Mouse (Mus musculus): ENCODE results near the gene T. TPM values are rescaled to one million over a fixed set of nuclear protein-coding genes. Genes with fewer than 3 reads are reported as not detected.

The T gene
- total RNA-seq, 2 experiments from 2014 or later, result not detected

- DNase-seq (ENCODE audit: low spot score in 2 of 2), result no peak
Observed at GRCm38 (mm10) chr17:8432179-8432800, 1.9 kb upstream of the T start.

GRCm38 (mm10) chr17:8433121-8433977, 874 bp upstream of the T start:
- no peak for DNase-seq (ENCODE audit: low spot score in 2 of 2)

GRCm38 (mm10) chr17:8436184-8436583, 2.0 kb downstream of the T start:
- no peak for DNase-seq (ENCODE audit: low spot score in 2 of 2)

- DNase-seq (ENCODE audit: low spot score in 2 of 2), result no peak
Observed at GRCm38 (mm10) chr17:8444062-8444461, 9.8 kb downstream of the T start.

GRCm38 (mm10) chr17:8447676-8448192, 13.5 kb downstream of the T start:
- no peak for DNase-seq (ENCODE audit: low spot score in 2 of 2)

- no peak for DNase-seq (ENCODE audit: low spot score in 2 of 2)
Observed at GRCm38 (mm10) chr17:8448324-8448723, 14.1 kb downstream of the T start.

GRCm38 (mm10) chr17:8455196-8455595, 21.0 kb downstream of the T start:
- DNase-seq (ENCODE audit: low spot score in 2 of 2), result no peak

- no peak for DNase-seq (ENCODE audit: low spot score in 2 of 2)
Observed at GRCm38 (mm10) chr17:8455601-8456000, 21.4 kb downstream of the T start.

- no peak for DNase-seq (ENCODE audit: low spot score in 2 of 2)
Observed at GRCm38 (mm10) chr17:8456856-8457460, 22.7 kb downstream of the T start.

- DNase-seq (ENCODE audit: low spot score in 2 of 2), result peak; percentile 54 to 70
Observed at GRCm38 (mm10) chr17:8461568-8461967, 27.3 kb downstream of the T start.

GRCm38 (mm10) chr17:8463482-8464128, 29.4 kb downstream of the T start:
- peak; percentile 64 to 70 for DNase-seq (ENCODE audit: low spot score in 2 of 2)

GRCm38 (mm10) chr17:8467771-8468170, 33.5 kb downstream of the T start:
- no peak for DNase-seq (ENCODE audit: low spot score in 2 of 2)

GRCm38 (mm10) chr17:8468716-8469344, 34.6 kb downstream of the T start:
- DNase-seq (ENCODE audit: low spot score in 2 of 2), result peak; percentile 94 to 97

- no peak for DNase-seq (ENCODE audit: low spot score in 2 of 2)
Observed at GRCm38 (mm10) chr17:8478554-8478953, 44.3 kb downstream of the T start.

- DNase-seq (ENCODE audit: low spot score in 2 of 2), result no peak
Observed at GRCm38 (mm10) chr17:8479493-8480128, 45.4 kb downstream of the T start.

- no peak for DNase-seq (ENCODE audit: low spot score in 2 of 2)
Observed at GRCm38 (mm10) chr17:8481797-8482196, 47.6 kb downstream of the T start.

GRCm38 (mm10) chr17:8482876-8483275, 48.7 kb downstream of the T start:
- no peak for DNase-seq (ENCODE audit: low spot score in 2 of 2)

GRCm38 (mm10) chr17:8484246-8484645, 50.0 kb downstream of the T start:
- no peak for DNase-seq (ENCODE audit: low spot score in 2 of 2)

- DNase-seq (ENCODE audit: low spot score in 2 of 2), result no peak
Observed at GRCm38 (mm10) chr17:8485146-8485545, 50.9 kb downstream of the T start.

- DNase-seq (ENCODE audit: low spot score in 2 of 2), result peak; percentile 91 to 97
Observed at GRCm38 (mm10) chr17:8487824-8488223, 53.6 kb downstream of the T start.
